Mouse (Mus musculus) lung, postnatal 0 days (tissue): ENCODE results near the gene Palld. TPM values are rescaled to one million over a fixed set of nuclear protein-coding genes. Genes with fewer than 3 reads are reported as not detected.
A peak's percentile ranks its signal among the peaks of the same experiment; 100 is the strongest.

Source experiments
- ATAC-seq: fragments of 200-750 bp; cut with Nextera tagmentation; 2 replicates; pipeline ENCODE4 v1.8.0; 2017; ENCODE audit warnings: moderate library complexity
- DNase-seq: peaks from one replicate; pipeline ENCODE4 v3.0.0-alpha.2; 2016; ENCODE audit warnings: low spot score
- H3K27ac ChIP-seq: fragments of 300-500 bp; sonication (generic); 2 replicates; pipeline ENCODE4 v1.5.1; 2014; ENCODE audit warnings: antibody characterized with exemption, mild to moderate bottlenecking, low read length, mixed read lengths
- H3K27me3 ChIP-seq: fragments of 300-500 bp; sonication (generic); replicated peaks from 2 replicates; pipeline ENCODE4 v1.6.1; 2014; ENCODE audit warnings: low read length, mixed read lengths; ENCODE audit not compliant: insufficient read depth
- H3K36me3 ChIP-seq: fragments of 300-500 bp; sonication (generic); 2 replicates; pipeline ENCODE4 v1.6.1; 2014; ENCODE audit warnings: low read length, mixed read lengths; ENCODE audit not compliant: insufficient read depth
- H3K4me1 ChIP-seq: fragments of 300-500 bp; sonication (generic); 2 replicates; pipeline ENCODE4 v1.6.1; 2014; ENCODE audit warnings: antibody characterized with exemption, low read depth, low read length, mixed read lengths; ENCODE audit not compliant: insufficient read depth
- H3K4me2 ChIP-seq: fragments of 300-500 bp; sonication (generic); replicated peaks from 2 replicates; pipeline ENCODE4 v1.6.1; 2014; ENCODE audit warnings: low read depth, mild to moderate bottlenecking, low read length, moderate library complexity, mixed read lengths
- H3K4me3 ChIP-seq: fragments of 300-500 bp; sonication (generic); 2 replicates; pipeline ENCODE4 v1.5.1; 2014; ENCODE audit warnings: low read depth, low read length
- H3K9ac ChIP-seq: fragments of 300-500 bp; sonication (generic); replicated peaks from 2 replicates; pipeline ENCODE4 v1.6.1; 2014; ENCODE audit warnings: low read depth, mild to moderate bottlenecking
- H3K9me3 ChIP-seq: fragments of 300-500 bp; sonication (generic); 2 replicates; pipeline ENCODE4 v1.6.1; 2016; ENCODE audit warnings: low read length, mixed read lengths
- CTCF ChIP-seq: IDR thresholded peaks from 2 replicates; pipeline ENCODE4 v1.5.1; 2016; ENCODE audit warnings: antibody characterized with exemption, mild to moderate bottlenecking
- EP300 ChIP-seq: IDR thresholded peaks from 2 replicates; pipeline ENCODE4 v1.6.1; 2016; ENCODE audit warnings: antibody characterized with exemption, mild to moderate bottlenecking, control low read depth
- WGBS: fragments of 180-500 bp; shearing (Covaris S2); extraction: QIAGEN DNeasy Blood & Tissue Kit; methylation state at CpG from one replicate; pipeline ENCODE4 v1.1.7; 2014; 5-methylcytosine and 5-hydroxymethylcytosine counted together
- polyA plus RNA-seq: library from polyadenylated mRNA; unstranded; fragments of >200 nt; fragmentation: Nextera tagmentation; extraction: Ambion mirVana; gene quantifications from 2 replicates; pipeline ENCODE4 v1.2.1, GENCODE M21; 2015

Palld gene
- polyA plus RNA-seq, 1 experiment from 2014 or later, result 130 TPM

GRCm38 (mm10) chr8:61732184-61732583, 170.3 kb downstream of the Palld start:
- Histone ChIP-seq H3K27me3 (no peaks in the 10 kb centered on the region), H3K9me3 (no peaks in the 10 kb centered on the region), H3K4me3 (no peak overlapping the region), H3K4me2 (no peak overlapping the region), H3K9ac (no peak overlapping the region), H3K4me1 (no peaks in the 10 kb centered on the region), H3K27ac (no peak overlapping the region), H3K36me3 (no peaks in the 10 kb centered on the region)
- no peak for ATAC-seq
- 46% methylated on average over 6 of the region's 6 CpGs for WGBS
- DNase-seq, result no peak
- TF ChIP-seq CTCF (no peak), EP300 (no peak)

GRCm38 (mm10) chr8:61731306-61732088, 171.0 kb downstream of the Palld start:
- 0 out of 2 replicates have a peak, but pooled peaks have one; percentile 50 for ATAC-seq

GRCm38 (mm10) chr8:61730669-61731068, 171.8 kb downstream of the Palld start:
- no peak for DNase-seq
- Histone ChIP-seq H3K4me2 (no peak overlapping the region), H3K4me1 (no peaks in the 10 kb centered on the region), H3K9me3 (no peaks in the 10 kb centered on the region), H3K27ac (no peak overlapping the region), H3K27me3 (no peaks in the 10 kb centered on the region), H3K36me3 (no peaks in the 10 kb centered on the region), H3K4me3 (no peak overlapping the region), H3K9ac (no peak overlapping the region)
- no peak for TF ChIP-seq EP300
- no peak for TF ChIP-seq CTCF
- ATAC-seq, result no peak
- WGBS, result 78% methylated on average over 6 of the region's 6 CpGs

More at GRCm38 (mm10) chr8:61731306-61732088, 171.0 kb downstream of the Palld start:
- DNase-seq, result peak; percentile 62
- Histone ChIP-seq H3K27ac (no peak overlapping the region; the same call in 1 of the 2 replicates), H3K4me2 (no peak overlapping the region), H3K4me1 (no peaks in the 10 kb centered on the region), H3K27me3 (no peaks in the 10 kb centered on the region), H3K9ac (no peak overlapping the region), H3K36me3 (no peaks in the 10 kb centered on the region), H3K9me3 (no peaks in the 10 kb centered on the region), H3K4me3 (no peak overlapping the region)
- 39% methylated on average over 5 of the region's 5 CpGs for WGBS
- TF ChIP-seq EP300, result no peak
- TF ChIP-seq CTCF, result no peak

GRCm38 (mm10) chr8:61725306-61726017, 177.0 kb downstream of the Palld start:
- DNase-seq (no peak), ATAC-seq (peak; percentile 21; the same call in 1 of the 2 replicates)
- Histone ChIP-seq H3K27me3 (no peaks in the 10 kb centered on the region), H3K4me2 (no peak overlapping the region), H3K27ac (no peak overlapping the region), H3K36me3 (no peaks in the 10 kb centered on the region), H3K9ac (no peak overlapping the region), H3K9me3 (no peaks in the 10 kb centered on the region), H3K4me1 (no peaks in the 10 kb centered on the region), H3K4me3 (no peak overlapping the region)
- WGBS, result 31% methylated on average over 8 of the region's 8 CpGs
- no peak for TF ChIP-seq CTCF

GRCm38 (mm10) chr8:61722226-61722625, 180.3 kb downstream of the Palld start:
- DNase-seq, result no peak

GRCm38 (mm10) chr8:61715351-61716125, 187.0 kb downstream of the Palld start:
- Histone ChIP-seq H3K9ac (no peak overlapping the region), H3K36me3 (no peaks in the 10 kb centered on the region), H3K4me2 (no peak overlapping the region), H3K4me3 (no peak overlapping the region), H3K27ac (no peak overlapping the region), H3K9me3 (no peaks in the 10 kb centered on the region), H3K4me1 (no peaks in the 10 kb centered on the region), H3K27me3 (no peaks in the 10 kb centered on the region)
- ATAC-seq (no peak), DNase-seq (no peak)
- TF ChIP-seq EP300, result no peak
- no peak for TF ChIP-seq CTCF
- WGBS, result 61% methylated on average over 14 of the region's 14 CpGs

More at GRCm38 (mm10) chr8:61722226-61722625, 180.3 kb downstream of the Palld start:
- H3K9me3 ChIP-seq, result no peaks in the 10 kb centered on the region
- TF ChIP-seq EP300, result peak; percentile 36; the same call in 1 of the 2 replicates
- no peak for TF ChIP-seq CTCF
- H3K4me3 ChIP-seq, result no peak overlapping the region
- H3K4me2 ChIP-seq, result no peak overlapping the region
- H3K27ac ChIP-seq, result no peak overlapping the region
- no peaks in the 10 kb centered on the region for H3K4me1 ChIP-seq
- H3K9ac ChIP-seq, result no peak overlapping the region
- no peaks in the 10 kb centered on the region for H3K36me3 ChIP-seq
- WGBS, result 49% methylated on average over 9 of the region's 9 CpGs
- H3K27me3 ChIP-seq, result no peaks in the 10 kb centered on the region
- ATAC-seq, result no peak
